Mouse (Mus musculus) liver, postnatal 0 days (tissue): Measurements from ENCODE around the gene Slc40a1. TPM values are rescaled to one million over a fixed set of nuclear protein-coding genes. Genes with fewer than 3 reads are reported as not detected.

Experiments used
- ATAC-seq: fragments of 200-750 bp; cut with Nextera tagmentation; 2 replicates; pipeline ENCODE4 v1.8.0; 2017; ENCODE audit warnings: mild to moderate bottlenecking, moderate library complexity
- DNase-seq: peaks from one replicate; pipeline ENCODE4 v3.0.0-alpha.2; 2016
- H3K27ac ChIP-seq: fragments of 300-500 bp; sonication (generic); 2 replicates; pipeline ENCODE4 v1.5.1; 2014; ENCODE audit warnings: antibody characterized with exemption, moderate library complexity, mild to moderate bottlenecking, low read depth
- H3K27me3 ChIP-seq: fragments of 300-500 bp; sonication (generic); 2 replicates; pipeline ENCODE4 v1.6.1; 2014; ENCODE audit warnings: low read length, control low read depth, mixed read lengths; ENCODE audit not compliant: insufficient read depth
- H3K36me3 ChIP-seq: fragments of 300-500 bp; sonication (generic); replicated peaks from 2 replicates; pipeline ENCODE4 v1.6.1; 2014; ENCODE audit warnings: mild to moderate bottlenecking, control low read depth, low read length, moderate library complexity, mixed read lengths; ENCODE audit not compliant: insufficient read depth
- H3K4me1 ChIP-seq: fragments of 300-500 bp; sonication (generic); 2 replicates; pipeline ENCODE4 v1.6.1; 2014; ENCODE audit warnings: antibody characterized with exemption, mild to moderate bottlenecking, control low read depth; ENCODE audit not compliant: insufficient read depth
- H3K4me2 ChIP-seq: fragments of 300-500 bp; sonication (generic); 2 replicates; pipeline ENCODE4 v1.6.1; 2014; ENCODE audit warnings: low read depth, mild to moderate bottlenecking, low read length, moderate library complexity, mixed read lengths
- H3K4me3 ChIP-seq: fragments of 300-500 bp; sonication (generic); 2 replicates; pipeline ENCODE4 v1.5.1; 2014; ENCODE audit warnings: low read depth, low read length
- H3K9ac ChIP-seq: fragments of 300-500 bp; sonication (generic); replicated peaks from 2 replicates; pipeline ENCODE4 v1.6.1; 2014; ENCODE audit warnings: mild to moderate bottlenecking, moderate library complexity
- H3K9me3 ChIP-seq: fragments of 300-500 bp; sonication (generic); 2 replicates; pipeline ENCODE4 v1.6.1; 2016; ENCODE audit warnings: mild to moderate bottlenecking, control low read depth, low read length, mixed read lengths
- CTCF ChIP-seq: sonication (generic); IDR thresholded peaks from 2 replicates; pipeline ENCODE4 v1.5.1; 2016; ENCODE audit warnings: antibody characterized with exemption, low read depth
- EP300 ChIP-seq: IDR thresholded peaks from 2 replicates; pipeline ENCODE4 v1.6.1; 2016; ENCODE audit warnings: antibody characterized with exemption, low read depth, mild to moderate bottlenecking
- WGBS: fragments of 180-500 bp; shearing (Covaris S2); extraction: QIAGEN DNeasy Blood & Tissue Kit; methylation state at CpG from one replicate; pipeline ENCODE4 v1.1.7; 2014; ENCODE audit not compliant: insufficient replicate concordance; 5-methylcytosine and 5-hydroxymethylcytosine counted together
- polyA plus RNA-seq: library from polyadenylated mRNA; unstranded; fragments of >200 nt; fragmentation: Nextera tagmentation; extraction: Ambion mirVana; gene quantifications from 2 replicates; pipeline ENCODE4 v1.2.1, GENCODE M21; 2015

Gene Slc40a1
- 197 and 219 TPM in 2 replicates for polyA plus RNA-seq

DNA sequence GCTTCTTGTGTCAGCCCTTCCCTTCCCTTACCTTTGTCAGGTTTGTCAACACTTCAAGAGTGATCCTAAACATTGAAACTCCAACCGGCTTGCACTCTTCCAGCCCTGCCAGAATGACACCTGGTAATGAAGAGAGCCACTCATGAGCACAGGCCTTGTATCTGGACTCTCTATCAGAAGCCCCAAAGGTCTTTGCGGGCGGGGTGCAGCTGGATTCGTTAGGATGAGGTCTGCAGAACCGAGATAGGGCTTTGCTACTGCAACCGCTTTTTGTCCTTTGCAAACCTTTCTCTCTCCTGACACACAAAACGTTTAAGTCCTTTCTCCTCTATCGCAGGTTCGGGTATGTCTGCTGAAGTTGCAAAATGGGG lies at the start of gene Slc40a1:
Gene Slc40a1, minus strand, starts transcription at position 131 of the 371 bp plus-strand sequence.
- peak; percentile 68 for DNase-seq
- H3K4me2 ChIP-seq: peak within 1 kb of the TSS; percentile 83
- H3K4me3 ChIP-seq: peak within 1 kb of the TSS; percentile 79
- no peaks in the 10 kb centered on the region for H3K36me3 ChIP-seq
- H3K27me3 ChIP-seq: no peaks in the 10 kb centered on the region
- H3K27ac ChIP-seq: peak within 1 kb of the TSS; percentile 83
- TF ChIP-seq EP300: peak; percentile 93
- TF ChIP-seq CTCF: no peak
- peaks cover 13% of the 10 kb centered on the region for H3K4me1 ChIP-seq
- no peaks in the 10 kb centered on the region for H3K9me3 ChIP-seq
- peak; percentile 82 for ATAC-seq
- WGBS: 16% methylated on average over 9 of the region's 9 CpGs
- H3K9ac ChIP-seq: peak within 1 kb of the TSS; percentile 79

GRCm38 (mm10) chr1:45971314-45971713 lies 45.0 kb upstream of the Slc40a1 start:
- no peak for TF ChIP-seq CTCF
- TF ChIP-seq EP300: no peak
- DNase-seq (no peak), ATAC-seq (no peak)
- Histone ChIP-seq H3K9me3 (no peaks in the 10 kb centered on the region), H3K27ac (no peak overlapping the region), H3K4me1 (no peaks in the 10 kb centered on the region), H3K4me3 (no peak overlapping the region), H3K9ac (no peak overlapping the region), H3K27me3 (no peaks in the 10 kb centered on the region), H3K4me2 (no peak overlapping the region), H3K36me3 (no peaks in the 10 kb centered on the region)
- whole genome bisulfite sequencing: 48% methylated on average over 4 of the region's 4 CpGs

DNA sequence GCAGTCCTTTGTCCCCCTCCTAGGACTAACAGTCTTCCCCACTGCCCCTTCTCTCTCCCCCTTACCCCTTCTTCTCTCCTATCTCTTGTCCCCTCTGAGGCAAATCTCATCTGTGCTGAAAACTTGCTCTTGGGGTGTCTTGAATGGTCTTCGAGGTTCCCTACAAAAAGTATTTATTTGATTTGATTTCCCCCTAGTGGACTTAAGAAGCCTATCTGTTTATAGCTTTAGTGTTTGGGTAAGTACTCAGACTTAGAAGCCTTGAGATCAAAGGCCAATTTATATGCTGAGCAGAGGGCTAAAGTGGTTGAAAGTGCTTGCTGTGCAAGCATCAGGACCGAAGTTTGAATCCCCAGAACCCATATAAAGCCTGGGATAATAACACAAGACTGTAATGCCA lies 22.7 kb upstream of the Slc40a1 start:
- no peaks in the 10 kb centered on the region for H3K36me3 ChIP-seq
- no peak for TF ChIP-seq EP300
- TF ChIP-seq CTCF: peak; percentile 22
- H3K9ac ChIP-seq: no peak overlapping the region
- no peaks in the 10 kb centered on the region for H3K4me1 ChIP-seq
- 50% methylated on average over 2 of the region's 2 CpGs for WGBS
- no peak overlapping the region for H3K27ac ChIP-seq
- no peak overlapping the region for H3K4me2 ChIP-seq
- DNase-seq (no peak), ATAC-seq (no peak)
- no peaks in the 10 kb centered on the region for H3K27me3 ChIP-seq
- no peak overlapping the region for H3K4me3 ChIP-seq
- H3K9me3 ChIP-seq: no peaks in the 10 kb centered on the region

DNA sequence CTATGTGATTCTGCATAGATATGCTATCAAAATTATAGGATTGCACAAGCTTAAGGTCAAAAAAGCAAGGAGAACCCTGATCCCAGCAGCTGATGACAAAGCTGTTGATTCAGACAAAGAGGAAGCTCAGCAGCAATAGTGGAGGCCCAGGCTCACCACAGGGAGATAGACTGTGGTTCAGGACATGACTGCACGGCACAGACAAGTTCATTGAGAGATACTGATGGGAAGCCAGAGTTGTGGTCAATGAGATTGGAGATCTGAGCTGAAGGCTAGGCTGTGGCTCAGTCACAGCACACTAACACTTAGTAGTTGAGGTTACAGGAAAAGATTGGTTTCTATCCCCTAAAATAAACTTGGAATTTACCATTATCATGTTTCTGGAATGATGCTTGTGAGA lies 21.5 kb upstream of the Slc40a1 start:
- TF ChIP-seq CTCF: no peak
- TF ChIP-seq EP300: no peak
- WGBS: 44% methylated on average over 1 of the region's 1 CpGs
- no peak overlapping the region for H3K27ac ChIP-seq
- no peaks in the 10 kb centered on the region for H3K36me3 ChIP-seq
- no peak for DNase-seq
- no peaks in the 10 kb centered on the region for H3K27me3 ChIP-seq
- no peak overlapping the region for H3K9ac ChIP-seq
- H3K4me2 ChIP-seq: no peak overlapping the region
- no peaks in the 10 kb centered on the region for H3K9me3 ChIP-seq
- H3K4me1 ChIP-seq: no peaks in the 10 kb centered on the region
- ATAC-seq: no peak
- H3K4me3 ChIP-seq: no peak overlapping the region

- Histone ChIP-seq H3K27me3 (no peaks in the 10 kb centered on the region), H3K4me3 (no peak overlapping the region), H3K27ac (no peak overlapping the region), H3K4me1 (peaks cover 11% of the 10 kb centered on the region), H3K4me2 (no peak overlapping the region), H3K9me3 (no peaks in the 10 kb centered on the region), H3K9ac (no peak overlapping the region), H3K36me3 (no peaks in the 10 kb centered on the region)
- DNase-seq (no peak), ATAC-seq (no peak)
- TF ChIP-seq CTCF: peak; percentile 74
- no peak for TF ChIP-seq EP300
Measured at GRCm38 (mm10) chr1:45931127-45931526, 4.8 kb upstream of the Slc40a1 start.

- H3K27ac ChIP-seq: peak overlapping the region; percentile 83; the same call in 1 of the 2 replicates
- peaks cover 13% of the 10 kb centered on the region for H3K4me1 ChIP-seq
- ATAC-seq (no peak), DNase-seq (no peak)
- H3K36me3 ChIP-seq: no peaks in the 10 kb centered on the region
- H3K4me3 ChIP-seq: no peak overlapping the region
- H3K9ac ChIP-seq: 0 out of 2 replicates have a peak overlapping the region, but pooled peaks have one; percentile 2
- 47% methylated on average over 3 of the region's 3 CpGs for WGBS
- H3K9me3 ChIP-seq: no peaks in the 10 kb centered on the region
- H3K27me3 ChIP-seq: no peaks in the 10 kb centered on the region
- no peak for TF ChIP-seq CTCF
- no peak for TF ChIP-seq EP300
- peak overlapping the region; percentile 83 for H3K4me2 ChIP-seq
Measured at GRCm38 (mm10) chr1:45926911-45927310, 588 bp upstream of the Slc40a1 start.
